Mouse (Mus musculus) layer of hippocampus, postnatal 14 days (tissue): ENCODE measurements around the gene Aunip. TPM values are rescaled to one million over a fixed set of nuclear protein-coding genes. Genes with fewer than 3 reads are reported as not detected.

ENCODE experiments used
- microRNA-seq, 2 experiments: library from miRNA; unstranded; fragments of <30 nt; microRNA quantifications; one replicate each; pipeline ENCODE4 v1.2.0; 2021
- total RNA-seq, 2 experiments: library from RNA; stranded (reverse); gene quantifications; 2 replicates each; pipeline ENCODE4 v1.2.3; 2021

Aunip gene
- total RNA-seq, 2 experiments from 2014 or later = 0.31 to 0.69 TPM

Small RNA genes within 50 kb of the gene (microRNA-seq; reads per million reads assigned to microRNA genes)
- gene Gm23634 = 0.28 to 0.45 reads per million in 2 experiments
- 0 reads per million in 2 experiments for gene Mir6403

Other genes starting within 250 kb of the Aunip start
- gene Pdik1l, start 223.1 kb upstream of the Aunip start, total RNA-seq = 10 to 100 TPM; 21.5 to 21.9 TPM
- gene Trim63, start 195.9 kb upstream of the Aunip start, total RNA-seq = under 1 TPM in 1 of 2 experiments, not detected in 1; 0.21 TPM
- gene Slc30a2, start 167.8 kb upstream of the Aunip start, total RNA-seq = not detected
- gene Extl1, start 127.1 kb upstream of the Aunip start, total RNA-seq = 10 to 100 TPM; 37.6 to 39.5 TPM
- gene Pafah2, start 114.7 kb upstream of the Aunip start, total RNA-seq = 10 to 100 TPM in 1 of 2 experiments, 1 to 10 TPM in 1; 7.8 to 10.9 TPM
- 100 to 1,000 TPM; 425 to 454 TPM for gene Stmn1, start 42.7 kb upstream of the Aunip start, total RNA-seq
- 10 to 100 TPM; 47.7 to 54.8 TPM for gene Paqr7, start 14.3 kb upstream of the Aunip start, total RNA-seq
- 10 to 100 TPM; 73.0 to 77.8 TPM for gene Mtfr1l, start 24.4 kb downstream of the Aunip start, total RNA-seq
- 10 to 100 TPM; 16.6 to 18.0 TPM for gene Selenon, start 41.2 kb downstream of the Aunip start, total RNA-seq
- 10 to 100 TPM; 18.9 to 19.8 TPM for gene Man1c1, start 193.3 kb downstream of the Aunip start, total RNA-seq